Mouse (Mus musculus) brain, embryonic 14.5 days (tissue): ENCODE measurements around the gene Atg7.

Source experiments
- CTCF ChIP-seq: fragments of 200-500 bp; IDR thresholded peaks from 2 replicates; pipeline ENCODE4 v1.5.1; 2012; ENCODE audit warnings: inconsistent platforms, mild to moderate bottlenecking, moderate library complexity, borderline replicate concordance; ENCODE audit not compliant: insufficient read depth, insufficient read length; ENCODE audit errors: extremely low read depth
- POLR2A ChIP-seq: fragments of 200-500 bp; IDR thresholded peaks from 2 replicates; pipeline ENCODE4 v1.6.1; 2012; ENCODE audit warnings: mild to moderate bottlenecking, inconsistent platforms, borderline replicate concordance; ENCODE audit not compliant: poor library complexity, insufficient read depth, insufficient read length, severe bottlenecking; ENCODE audit errors: extremely low read depth

DNA sequence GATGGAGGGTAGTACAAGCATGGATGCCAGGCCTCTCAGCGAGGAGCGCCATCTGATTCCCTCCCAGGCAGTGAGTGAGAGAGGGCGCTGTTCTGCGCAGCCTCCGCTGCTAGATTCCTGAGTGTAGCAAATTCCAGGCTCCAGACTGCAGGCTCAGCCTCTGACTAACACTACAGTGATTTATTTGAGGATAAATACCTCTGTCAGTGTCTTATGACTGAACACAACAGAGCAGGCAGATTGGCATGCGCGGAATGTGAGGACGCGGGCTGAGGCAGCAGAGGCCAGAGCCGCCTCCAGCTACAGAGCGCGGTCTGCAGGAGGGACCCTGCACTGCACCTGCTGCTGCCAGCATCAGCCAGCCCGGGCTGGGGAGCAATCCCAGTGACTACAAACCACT lies 246.0 kb downstream of the Atg7 start:
- TF ChIP-seq CTCF (peak; percentile 40; the same call in 1 of the 2 replicates), POLR2A (no peak)
